Mouse (Mus musculus): Measurements from ENCODE around the gene Fam13a. TPM values are rescaled to one million over a fixed set of nuclear protein-coding genes. Genes with fewer than 3 reads are reported as not detected.

Gene Fam13a
- total RNA-seq, 4 experiments from 2014 or later: 23.5 to 28.1 (median 24.4) TPM

- peak; percentile 86 for DNase-seq (ENCODE audit: low spot score)
Measured at GRCm38 (mm10) chr6:58999044-58999453, 25.3 kb downstream of the Fam13a start.

GRCm38 (mm10) chr6:58998528-58998927 is 25.8 kb downstream of the Fam13a start:
- DNase-seq (ENCODE audit: low spot score): no peak

DNA sequence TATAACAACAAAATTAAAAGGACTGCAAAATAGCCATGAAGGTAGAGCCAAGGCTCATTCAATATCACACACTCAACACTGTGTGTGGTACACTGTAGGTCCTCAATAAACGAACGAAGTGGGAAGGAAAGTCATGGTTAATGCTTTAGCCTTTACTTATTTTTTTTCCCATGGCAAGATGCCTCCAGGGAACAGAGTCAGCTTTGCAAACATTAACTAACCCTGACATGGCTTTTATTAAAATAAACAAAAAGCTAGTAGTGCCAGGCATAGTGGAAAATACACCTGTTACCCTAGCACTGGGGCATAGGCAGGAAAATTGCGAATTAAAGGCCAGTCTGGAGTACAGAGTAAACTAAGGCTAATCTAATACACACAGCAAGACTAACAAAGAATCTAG is 35.2 kb downstream of the Fam13a start:
- DNase-seq (ENCODE audit: low spot score): no peak

- DNase-seq (ENCODE audit: low spot score): no peak
Measured at GRCm38 (mm10) chr6:58988706-58989105, 35.6 kb downstream of the Fam13a start.

DNA sequence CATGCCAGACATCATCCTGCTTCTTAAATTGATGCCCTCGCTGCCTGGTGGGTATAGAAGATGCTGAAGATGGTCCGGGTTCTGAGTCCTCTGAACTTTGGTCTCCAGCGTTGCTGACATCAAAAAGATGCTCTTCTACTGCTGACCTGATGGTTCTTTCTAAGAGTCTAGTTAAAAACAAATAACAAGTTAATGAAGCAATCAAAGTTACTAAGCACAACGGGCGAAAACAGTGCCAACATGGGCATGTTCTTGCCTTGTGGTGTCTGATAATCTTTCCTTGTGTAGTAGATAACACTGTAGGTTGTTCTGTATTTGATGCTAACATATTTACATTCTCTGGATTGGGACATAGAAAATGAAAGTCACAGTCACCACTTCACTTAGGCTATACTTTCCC is 37.2 kb downstream of the Fam13a start:
- no peak for DNase-seq (ENCODE audit: low spot score)

- no peak for DNase-seq (ENCODE audit: low spot score)
Measured at GRCm38 (mm10) chr6:58985186-58985585, 39.2 kb downstream of the Fam13a start.

DNA sequence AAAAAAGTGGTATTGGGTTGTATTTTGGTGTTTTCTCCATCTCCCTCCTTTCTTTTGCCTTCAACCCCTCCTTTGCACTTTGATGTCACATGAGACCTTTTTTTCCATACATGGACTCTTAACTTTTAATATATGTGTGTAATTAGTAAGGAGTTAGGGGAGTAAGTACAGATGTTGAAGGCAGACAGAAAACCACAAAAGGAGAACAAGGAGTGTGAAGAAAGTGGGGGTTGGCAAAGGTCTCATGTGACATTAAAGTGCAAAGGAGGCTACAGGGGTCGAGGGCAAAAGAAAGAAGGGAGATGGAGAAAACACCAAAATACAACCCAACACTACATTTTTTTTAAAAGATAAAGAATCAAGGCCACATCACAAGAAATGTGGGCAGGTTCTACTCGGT is 49.1 kb downstream of the Fam13a start:
- no peak for DNase-seq (ENCODE audit: low spot score)

GRCm38 (mm10) chr6:58974428-58974827 is 49.9 kb downstream of the Fam13a start:
- no peak for DNase-seq (ENCODE audit: low spot score)

GRCm38 (mm10) chr6:58972873-58973272 is 51.5 kb downstream of the Fam13a start:
- DNase-seq (ENCODE audit: low spot score): no peak

- DNase-seq (ENCODE audit: low spot score): no peak
Measured at GRCm38 (mm10) chr6:58968272-58968671, 56.1 kb downstream of the Fam13a start.

DNA sequence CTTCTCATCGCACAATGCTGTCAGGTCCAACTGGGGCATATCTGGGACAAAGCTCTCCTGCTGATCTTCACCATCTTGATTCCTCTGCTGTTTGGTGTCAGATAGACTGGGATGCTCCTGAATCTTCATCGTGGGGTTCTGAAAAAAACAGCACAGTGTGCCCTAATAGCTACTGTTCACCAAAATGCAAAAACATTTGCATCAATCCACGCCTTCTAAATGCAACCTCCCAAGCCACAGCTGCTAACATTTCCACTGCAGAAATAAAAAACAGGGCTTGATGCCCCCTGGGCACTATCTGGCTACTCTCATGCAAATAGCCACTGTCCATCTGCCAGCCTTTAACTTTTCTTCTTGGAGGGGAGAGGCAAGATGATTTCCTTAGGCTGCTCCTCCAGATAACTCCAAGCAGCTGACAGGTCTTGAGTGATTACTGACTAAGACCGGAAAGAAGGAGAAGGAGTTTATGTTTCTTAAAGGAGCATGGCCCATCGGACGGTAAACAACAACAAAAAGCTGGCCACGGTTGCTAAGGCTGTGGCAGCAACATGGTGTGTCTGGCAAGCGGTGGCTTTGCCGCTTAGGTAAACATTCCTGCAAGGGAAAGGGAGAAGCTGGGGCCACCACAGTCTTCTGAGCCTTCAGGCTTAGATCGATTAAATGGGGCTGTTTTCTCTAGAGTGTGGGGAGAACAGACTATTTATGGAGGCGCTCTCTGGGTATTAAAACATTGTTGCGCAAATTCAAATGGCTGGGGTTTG is 59.1 kb downstream of the Fam13a start:
- no peak for DNase-seq (ENCODE audit: low spot score)

- no peak for DNase-seq (ENCODE audit: low spot score)
Measured at GRCm38 (mm10) chr6:58964565-58964964, 59.8 kb downstream of the Fam13a start.

DNA sequence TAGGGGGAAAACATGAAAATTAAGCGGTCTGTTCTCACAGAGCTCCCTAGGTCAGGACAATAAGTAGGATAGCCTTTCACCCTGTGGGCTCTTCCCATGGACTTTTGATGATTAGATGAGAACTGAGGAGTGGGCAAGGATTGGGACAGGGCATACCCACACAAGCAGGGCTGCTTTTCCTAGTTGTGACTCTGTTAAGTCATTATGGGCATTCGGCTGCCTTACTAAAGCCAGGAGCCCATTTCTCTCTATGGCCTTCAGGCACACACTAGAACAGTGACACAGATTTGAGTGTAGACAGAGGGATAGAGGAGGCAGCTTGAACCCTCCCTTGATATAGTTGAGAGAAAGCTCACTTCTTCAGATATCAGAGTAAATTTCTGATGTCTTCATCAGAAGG is 60.3 kb downstream of the Fam13a start:
- no peak for DNase-seq (ENCODE audit: low spot score)

DNA sequence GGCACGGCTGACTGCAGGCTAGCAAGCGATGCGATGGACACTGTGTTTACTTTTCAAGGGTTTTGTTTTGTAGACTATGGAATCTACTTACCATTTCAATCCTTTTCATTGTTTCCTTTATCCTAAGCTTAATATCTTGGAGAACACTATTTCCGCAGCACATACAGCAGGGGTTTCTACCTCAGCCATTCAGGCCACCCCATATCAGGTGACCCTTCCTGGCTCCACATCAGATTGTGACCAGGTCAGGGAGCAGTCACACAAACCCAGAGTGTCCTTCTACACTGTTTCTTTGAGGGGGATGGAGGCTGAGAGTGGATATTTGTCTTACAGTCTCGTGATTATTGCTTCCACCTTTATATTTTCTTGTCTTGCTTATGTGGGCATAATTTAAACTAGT is 61.7 kb downstream of the Fam13a start:
- DNase-seq (ENCODE audit: low spot score): no peak

DNA sequence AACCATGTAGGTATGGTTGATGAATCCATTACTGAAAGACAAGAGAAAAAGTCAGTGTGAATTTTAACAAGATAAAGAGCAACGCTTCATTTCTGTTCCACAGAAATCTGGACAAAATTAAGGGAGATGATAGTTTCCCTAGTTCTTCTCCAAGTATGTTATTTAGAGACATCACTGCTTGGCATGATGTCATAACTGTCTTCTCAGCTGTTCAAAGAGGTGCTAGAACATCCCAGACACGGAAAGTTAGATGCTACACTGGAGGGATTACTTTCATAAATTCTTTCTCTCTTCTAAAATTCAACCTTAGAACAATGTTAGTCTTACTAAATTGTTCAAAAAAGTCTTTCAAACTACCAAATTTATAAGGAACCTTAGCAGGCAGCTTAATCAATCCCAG is 63.8 kb downstream of the Fam13a start:
- no peak for DNase-seq (ENCODE audit: low spot score)

DNA sequence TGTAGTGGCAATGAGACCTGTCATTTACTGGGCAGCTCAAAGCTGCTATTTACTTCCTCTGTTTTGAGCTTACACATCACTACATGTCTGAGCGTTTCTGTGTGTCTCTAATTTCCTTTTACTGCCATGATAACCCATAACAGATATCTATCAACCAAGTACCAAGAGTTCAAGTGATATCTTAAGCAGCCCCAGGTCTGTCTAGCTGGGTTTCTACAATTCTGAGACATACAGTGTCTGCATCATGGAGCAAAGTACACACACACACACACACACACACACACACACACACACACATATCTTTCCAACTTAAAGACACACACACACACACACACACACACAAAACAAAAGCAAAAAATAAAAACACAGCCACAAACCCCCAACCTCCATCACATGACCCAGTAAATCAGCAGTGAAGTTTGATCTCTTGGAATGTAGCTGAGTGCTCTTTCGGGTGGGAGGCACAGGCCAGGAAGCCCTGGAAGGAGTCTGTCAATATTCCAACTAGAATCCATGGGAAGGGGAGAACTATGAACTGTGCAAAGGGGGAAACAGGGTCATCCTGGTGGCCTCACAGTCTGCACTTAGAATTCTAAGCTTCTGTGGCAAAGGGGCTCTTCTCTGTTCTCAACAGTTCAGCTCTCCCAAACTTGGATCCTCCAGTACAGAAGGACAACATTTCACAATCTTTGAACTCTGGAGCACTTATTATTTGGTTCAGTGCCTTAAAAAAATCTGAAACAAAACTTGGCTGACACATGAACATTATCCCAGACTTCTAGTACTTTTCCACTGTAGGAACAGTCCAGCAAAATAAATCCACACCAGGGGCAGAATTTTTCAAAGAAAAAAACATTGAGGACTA is 73.0 kb downstream of the Fam13a start:
- peak; percentile 27 for DNase-seq (ENCODE audit: low spot score)

DNA sequence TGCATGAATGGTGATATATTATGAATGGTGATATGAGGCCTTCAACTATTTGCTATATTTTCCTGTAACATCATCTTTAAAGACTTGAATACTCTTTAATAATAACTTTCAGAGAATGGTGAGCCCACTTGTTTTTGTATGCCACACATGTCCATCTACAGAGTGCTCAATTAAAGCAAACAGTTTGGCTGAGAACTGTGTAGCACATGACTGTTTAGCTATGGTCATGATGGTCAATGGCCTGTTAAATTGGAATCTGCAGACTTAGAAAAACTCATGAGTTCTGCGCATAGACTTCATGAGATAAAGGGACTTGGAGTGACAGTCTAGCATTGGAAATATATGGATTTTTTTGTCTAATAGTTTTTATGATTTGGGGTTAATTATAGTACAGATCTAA is 73.9 kb downstream of the Fam13a start:
- no peak for DNase-seq (ENCODE audit: low spot score)

DNA sequence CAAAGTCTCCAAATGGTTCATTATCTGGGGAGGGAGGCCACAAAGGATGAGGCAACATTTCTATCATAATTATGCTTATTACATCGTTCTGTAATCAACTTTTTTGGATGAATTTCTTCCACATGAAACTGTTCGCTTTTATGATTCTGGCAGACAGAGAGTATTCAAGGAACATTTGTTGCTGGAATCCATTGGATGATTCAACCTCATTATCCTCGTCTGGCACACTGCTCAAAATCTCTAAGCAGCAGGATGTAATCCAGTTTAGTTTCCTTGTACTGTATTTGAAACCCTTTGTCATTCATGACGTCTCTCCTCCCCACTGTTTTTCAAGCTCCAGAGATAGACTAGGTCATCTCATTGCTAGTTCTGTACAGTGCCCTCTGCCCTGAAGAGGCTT is 77.5 kb downstream of the Fam13a start:
- no peak for DNase-seq (ENCODE audit: low spot score)

- no peak for DNase-seq (ENCODE audit: low spot score)
Measured at GRCm38 (mm10) chr6:58946246-58946645, 78.1 kb downstream of the Fam13a start.

DNA sequence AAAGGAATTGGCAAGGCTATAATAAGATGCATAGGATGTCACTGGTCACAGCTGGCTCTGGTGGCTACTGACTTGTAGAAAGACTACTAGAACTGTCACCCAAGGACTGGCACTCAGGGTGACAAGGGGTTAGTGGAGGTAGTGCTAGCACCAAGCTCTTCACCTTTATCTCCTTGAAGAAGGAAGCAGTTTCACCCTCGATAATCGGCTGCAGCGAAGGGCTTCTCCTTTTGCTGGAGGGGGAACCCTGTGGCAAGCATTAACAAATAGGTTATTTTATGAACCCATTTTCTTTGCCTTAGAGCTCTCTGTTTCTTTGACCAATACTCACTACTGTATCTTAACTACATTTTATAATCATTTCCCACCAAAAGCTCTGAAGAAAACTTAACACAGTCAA is 80.4 kb downstream of the Fam13a start:
- no peak for DNase-seq (ENCODE audit: low spot score)

- DNase-seq (ENCODE audit: low spot score): no peak
Measured at GRCm38 (mm10) chr6:58942276-58942675, 82.1 kb downstream of the Fam13a start.

DNA sequence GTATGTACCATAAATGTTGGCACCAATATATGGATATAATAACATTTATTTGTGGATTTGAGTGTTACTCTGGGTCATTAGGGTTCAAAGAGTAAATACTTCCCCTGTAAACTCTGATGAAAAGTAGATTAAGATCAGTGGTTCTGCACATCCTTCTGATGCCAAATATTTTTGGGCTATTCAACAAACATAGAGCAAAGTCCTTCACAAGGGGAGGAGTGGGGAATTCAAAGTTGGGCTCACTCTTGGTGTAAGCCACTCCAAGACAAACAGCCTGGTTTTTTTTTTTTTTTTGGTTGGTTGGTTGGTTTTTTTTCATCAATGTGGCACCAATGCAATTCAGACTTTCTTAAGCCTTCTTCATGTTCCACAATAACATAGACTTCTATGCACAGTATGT is 86.6 kb downstream of the Fam13a start:
- no peak for DNase-seq (ENCODE audit: low spot score)

DNA sequence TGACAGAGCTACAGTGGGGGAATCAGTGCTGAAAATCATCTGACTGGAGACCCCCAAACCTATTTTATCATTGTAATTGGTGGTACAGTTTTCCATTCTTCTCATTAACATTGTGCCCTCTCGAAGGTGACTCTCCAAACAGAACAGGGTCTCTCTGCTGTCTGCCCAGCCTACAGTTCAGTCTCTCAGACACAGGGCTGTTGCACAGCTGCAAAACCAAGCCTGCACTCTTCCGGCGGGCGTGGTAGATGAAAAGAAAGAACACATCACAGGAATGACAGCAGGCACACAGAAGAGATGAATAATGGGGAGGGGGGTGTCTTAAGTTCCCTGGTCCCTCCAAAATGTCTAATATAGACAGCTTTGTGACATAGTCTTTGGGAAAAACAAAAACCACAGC is 90.2 kb downstream of the Fam13a start:
- no peak for DNase-seq (ENCODE audit: low spot score)
